Mouse (Mus musculus): ENCODE measurements around the gene Depdc7.

DNA sequence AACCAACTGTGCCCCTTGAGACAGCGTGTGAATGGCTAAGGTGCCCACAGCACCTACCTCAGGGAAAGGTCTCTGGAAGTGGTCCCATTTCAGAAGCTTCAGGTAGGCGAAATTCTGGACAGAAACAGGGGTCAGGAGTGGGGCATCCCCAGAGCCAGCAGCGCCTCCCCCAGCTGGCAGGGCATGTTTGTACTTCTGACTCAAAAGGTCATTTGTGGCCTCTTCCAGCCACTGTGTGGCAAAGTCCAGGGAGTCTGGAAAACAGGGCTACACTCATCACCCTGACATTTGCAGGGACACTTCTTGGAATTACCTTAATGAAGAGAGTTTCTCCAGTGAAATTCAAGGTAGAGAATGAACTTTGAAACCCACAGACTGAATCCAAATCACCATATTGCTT is 54.4 kb downstream of the Depdc7 start:
- TF ChIP-seq CTCF (IDR thresholded peaks at IDR 0.05; ENCODE audit: borderline replicate concordance, extremely low read depth, insufficient read depth, insufficient read length) (no peak), POLR2A (IDR thresholded peaks at IDR 0.05; ENCODE audit: borderline replicate concordance, extremely low read depth, insufficient read depth, insufficient read length, poor library complexity, severe bottlenecking) (no peak)
